In genomic region chr14:46800684-46801345, GRCm38 (mm10) we compare ENCODE assay signal across 1 mouse cellular context.
A peak's percentile ranks its signal among the peaks of the same experiment; 100 is the strongest.
TF ChIP-seq lines count a peak whose summit lies in the region.

No protein-coding gene starts in this region.

TF ChIP-seq in MEL, 35 proteins besides CTCF, POLR2A, EP300 and RAD21:
- TF ChIP-seq SIN3A (IDR thresholded peaks at IDR 0.05; ENCODE audit: low read length), result 0 out of 2 replicates have a peak, but pooled peaks have one; percentile 34
- no peak for TF ChIP-seq MEF2A (IDR thresholded peaks at IDR 0.05; ENCODE audit: extremely low read depth, insufficient replicate concordance, low read depth, low read length, poor library complexity, severe bottlenecking)
- TF ChIP-seq MYC (IDR thresholded peaks at IDR 0.05; ENCODE audit: low read depth, low read length), result no peak
- peak; percentile 67 for TF ChIP-seq MAX (IDR thresholded peaks at IDR 0.05; ENCODE audit: low read length)
- peak in 1 of 2 experiments; percentile 49; a peak in 1 of 4 replicates for TF ChIP-seq USF2 (IDR thresholded peaks at IDR 0.05; ENCODE audit: borderline replicate concordance in 1 of 2, insufficient read depth in 1 of 2, low read depth in 1 of 2, low read length in 2 of 2)
- TF ChIP-seq USF1 (IDR thresholded peaks at IDR 0.05; ENCODE audit: low read depth, low read length), result peak; percentile 86
- no peak for TF ChIP-seq MAZ (IDR thresholded peaks at IDR 0.05; ENCODE audit: low read depth, low read length)
- no peak for TF ChIP-seq ELF1 (IDR thresholded peaks at IDR 0.05; ENCODE audit: low read depth, low read length)
- no peak for TF ChIP-seq E2F4 (IDR thresholded peaks at IDR 0.05; ENCODE audit: borderline replicate concordance, low read depth, low read length)
- TF ChIP-seq NELFE (IDR thresholded peaks at IDR 0.05; ENCODE audit: low read depth, low read length), result no peak
- peak; percentile 46; the same call in 1 of the 2 replicates for TF ChIP-seq MXI1 (IDR thresholded peaks at IDR 0.05; ENCODE audit: low read depth, low read length)
- TF ChIP-seq ZNF384 (IDR thresholded peaks at IDR 0.05; ENCODE audit: low read depth, low read length), result peak; percentile 72
- no peak for TF ChIP-seq MYB (IDR thresholded peaks at IDR 0.05; ENCODE audit: low read depth, low read length)
- TF ChIP-seq RCOR1 (IDR thresholded peaks at IDR 0.05; ENCODE audit: low read depth, low read length), result no peak
- no peak for TF ChIP-seq GATA1 (IDR thresholded peaks at IDR 0.05; ENCODE audit: low read depth, low read length)
- TF ChIP-seq POLR2AphosphoS5 (IDR thresholded peaks at IDR 0.05; ENCODE audit: borderline replicate concordance, low read depth, low read length), result no peak
- no peak for TF ChIP-seq ETS1 (IDR thresholded peaks at IDR 0.05; ENCODE audit: low read depth, low read length)
- no peak for TF ChIP-seq HCFC1 (IDR thresholded peaks at IDR 0.05; ENCODE audit: low read depth, low read length)
- no peak for TF ChIP-seq MAFK (IDR thresholded peaks at IDR 0.05; ENCODE audit: borderline replicate concordance, low read depth, low read length)
- TF ChIP-seq CHD2 (IDR thresholded peaks at IDR 0.05; ENCODE audit: low read length), result no peak
- 0 out of 2 replicates have a peak, but pooled peaks have one; percentile 13 for TF ChIP-seq BHLHE40 (IDR thresholded peaks at IDR 0.05; ENCODE audit: borderline replicate concordance, low read depth, low read length)
- no peak for TF ChIP-seq TAL1 (IDR thresholded peaks at IDR 0.05; ENCODE audit: low read length)
